Mouse (Mus musculus) common myeloid progenitor, adult 5-6 weeks (primary cell): ENCODE measurements around the gene Fnbp1l. TPM values are rescaled to one million over a fixed set of nuclear protein-coding genes. Genes with fewer than 3 reads are reported as not detected.
A peak's percentile ranks its signal among the peaks of the same experiment; 100 is the strongest.

Experiments used
- ATAC-seq: replicated peaks from 2 replicates; pipeline ENCODE4 v1.8.0; 2016; ENCODE audit warnings: low read depth, mild to moderate bottlenecking, moderate TSS enrichment, inconsistent platforms; ENCODE audit not compliant: poor library complexity, severe bottlenecking
- total RNA-seq: library from RNA; stranded (forward); fragments of 200-1000, 187-1606 nt; gene quantifications from 2 replicates; pipeline ENCODE4 v1.2.3, GENCODE M21; 2017

Fnbp1l gene
- total RNA-seq, 1 experiment from 2014 or later, result 33.1 TPM

DNA sequence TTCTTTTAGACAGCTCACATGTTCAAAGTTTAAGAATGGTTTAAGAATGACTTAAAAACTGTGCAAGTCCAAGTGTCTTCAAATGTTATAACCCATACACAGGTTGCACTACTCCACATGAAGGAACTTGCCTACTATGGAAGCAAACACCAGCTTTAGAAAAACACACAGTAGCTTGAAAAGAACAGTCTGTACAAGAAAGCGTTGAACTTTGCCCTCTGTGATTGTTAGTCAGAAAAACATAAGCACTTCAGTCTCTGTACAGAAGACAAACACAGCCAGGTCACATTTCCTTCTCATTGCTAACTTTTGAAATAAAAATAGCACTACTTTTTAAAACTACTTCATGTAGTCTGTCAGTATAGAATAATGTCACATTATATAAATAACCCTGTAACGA lies 80.7 kb downstream of the Fnbp1l start:
- no peak for ATAC-seq

DNA sequence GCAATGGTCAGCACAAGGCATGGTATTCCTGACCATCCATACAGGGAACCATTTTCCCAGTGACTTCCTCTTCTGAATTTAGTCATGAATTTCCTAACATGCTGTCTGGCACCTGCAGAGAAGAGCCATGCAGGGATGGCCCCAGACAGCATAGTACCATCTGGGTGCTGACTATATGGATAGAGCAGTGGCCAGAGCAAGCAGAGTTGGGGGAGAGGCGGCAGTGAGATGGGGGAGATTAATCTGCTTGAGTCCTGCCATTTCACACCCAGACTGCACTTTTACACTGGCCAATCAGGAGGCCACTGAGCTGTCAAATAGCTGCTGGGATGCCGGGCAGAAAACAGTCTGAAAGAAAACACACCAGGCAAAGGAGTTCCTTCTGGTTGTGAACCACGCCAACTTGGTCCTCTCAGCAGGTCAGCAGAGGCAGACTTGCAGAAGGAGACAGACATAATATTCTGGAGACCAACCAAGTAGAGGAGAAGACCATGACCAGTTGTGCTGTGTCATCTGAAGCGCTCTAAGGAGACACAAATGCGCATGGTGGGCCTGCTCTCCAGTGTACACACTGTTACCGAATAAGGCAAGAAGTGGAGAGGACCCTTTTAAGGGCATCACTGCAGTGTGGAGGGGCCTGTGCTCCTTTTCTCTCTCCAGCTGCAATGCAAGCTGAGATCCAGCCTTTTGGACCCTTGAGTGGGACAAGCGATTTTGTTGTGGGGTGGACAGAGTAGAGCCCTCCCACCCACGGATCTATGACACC lies 83.4 kb downstream of the Fnbp1l start:
- ATAC-seq, result no peak

DNA sequence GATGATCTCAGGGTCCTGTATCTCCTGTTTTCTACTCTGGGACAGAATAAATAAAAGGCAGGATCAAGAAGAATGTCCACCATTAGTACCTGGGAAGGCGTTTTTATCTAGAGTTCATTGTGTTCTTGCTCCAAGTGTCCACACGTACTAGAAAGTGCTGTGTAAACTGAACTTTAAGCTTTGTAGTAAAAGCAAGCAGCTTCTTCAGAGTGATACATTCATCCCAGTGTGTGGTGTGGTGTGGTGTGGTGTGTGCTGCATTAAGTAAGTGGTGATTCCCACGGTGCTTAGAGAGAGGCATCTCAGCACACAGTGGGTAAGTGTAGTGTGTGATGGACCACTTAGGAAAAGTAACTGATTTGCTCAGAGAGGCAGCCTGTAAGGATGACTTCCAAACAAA lies 91.0 kb downstream of the Fnbp1l start:
- no peak for ATAC-seq

DNA sequence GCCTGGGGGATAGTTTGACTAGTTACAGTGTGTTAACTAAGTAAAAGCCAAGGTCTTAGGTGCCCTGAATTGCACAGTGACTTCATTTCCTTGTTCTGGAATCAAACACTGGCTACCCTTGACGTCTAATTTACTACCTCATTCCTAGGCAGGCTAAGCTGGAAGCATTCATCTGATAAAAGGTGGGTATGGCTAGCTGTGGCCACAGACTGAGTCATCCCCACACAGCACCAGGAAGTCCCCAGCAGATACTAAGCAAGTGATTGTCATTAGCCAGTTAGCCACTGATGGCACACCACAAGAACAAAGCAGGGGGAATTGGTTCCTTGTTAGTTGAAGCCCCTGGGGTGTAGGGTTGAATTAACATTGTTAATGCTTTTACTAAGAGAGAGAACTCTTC lies 98.2 kb downstream of the Fnbp1l start:
- peak; percentile 76 for ATAC-seq

DNA sequence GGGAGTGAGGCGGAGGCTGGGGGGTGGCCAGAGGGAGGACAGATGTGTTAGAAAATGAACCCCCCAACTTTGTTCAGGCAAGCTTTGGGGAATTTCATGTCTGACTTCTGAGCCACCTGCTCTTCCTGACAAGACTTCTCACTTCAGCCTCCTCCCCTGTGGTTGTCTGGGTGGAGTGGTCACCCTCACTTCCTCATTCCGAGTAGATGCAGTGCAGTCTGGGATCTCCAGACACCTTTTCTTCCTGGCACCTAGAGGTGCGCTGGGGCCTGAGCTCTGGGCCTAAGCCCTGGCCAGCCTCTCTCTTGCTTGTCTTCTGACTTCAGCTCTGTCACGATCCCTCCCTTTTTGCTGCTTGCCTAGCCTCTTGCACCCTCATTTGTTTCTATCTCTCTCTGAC lies 98.6 kb downstream of the Fnbp1l start:
- ATAC-seq, result peak; percentile 69

DNA sequence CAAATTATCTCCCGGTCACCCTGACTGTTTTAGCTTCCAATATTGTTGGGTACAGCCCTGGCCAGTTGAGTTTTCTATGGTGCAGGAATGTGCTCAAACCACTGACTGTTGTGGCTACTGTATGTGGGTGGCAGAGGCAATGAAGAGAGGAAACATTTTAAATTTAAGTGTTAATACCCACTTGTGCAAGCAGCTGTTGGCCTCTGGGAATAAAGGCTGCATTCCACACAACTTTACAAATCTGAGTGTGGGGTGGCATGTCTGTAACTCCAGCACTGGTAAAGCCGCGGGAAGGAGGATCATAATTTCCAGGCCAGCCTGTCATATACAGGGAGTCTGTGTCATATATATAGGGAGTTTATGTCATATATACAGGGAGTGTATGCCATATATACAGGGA lies 99.2 kb downstream of the Fnbp1l start:
- no peak for ATAC-seq

DNA sequence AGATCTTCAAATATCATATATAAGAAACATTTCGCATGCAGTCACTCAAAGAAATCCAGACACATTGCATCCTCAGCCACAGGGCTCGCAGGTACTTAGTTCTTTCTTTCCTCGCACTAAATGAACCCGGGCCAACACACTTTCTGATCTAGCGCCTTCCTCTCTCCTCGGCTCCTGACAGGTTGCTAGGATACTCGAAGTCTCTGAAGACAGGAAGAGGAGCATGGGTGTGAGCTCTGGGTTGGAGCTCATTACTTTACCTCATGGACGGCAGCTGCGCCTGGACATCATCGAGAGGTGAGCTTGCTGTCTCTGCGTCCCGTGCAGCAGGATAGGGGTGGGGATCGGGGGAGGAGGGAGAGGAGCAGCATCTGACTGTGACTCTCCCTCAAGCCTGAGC lies 100.4 kb downstream of the Fnbp1l start:
- ATAC-seq, result no peak

DNA sequence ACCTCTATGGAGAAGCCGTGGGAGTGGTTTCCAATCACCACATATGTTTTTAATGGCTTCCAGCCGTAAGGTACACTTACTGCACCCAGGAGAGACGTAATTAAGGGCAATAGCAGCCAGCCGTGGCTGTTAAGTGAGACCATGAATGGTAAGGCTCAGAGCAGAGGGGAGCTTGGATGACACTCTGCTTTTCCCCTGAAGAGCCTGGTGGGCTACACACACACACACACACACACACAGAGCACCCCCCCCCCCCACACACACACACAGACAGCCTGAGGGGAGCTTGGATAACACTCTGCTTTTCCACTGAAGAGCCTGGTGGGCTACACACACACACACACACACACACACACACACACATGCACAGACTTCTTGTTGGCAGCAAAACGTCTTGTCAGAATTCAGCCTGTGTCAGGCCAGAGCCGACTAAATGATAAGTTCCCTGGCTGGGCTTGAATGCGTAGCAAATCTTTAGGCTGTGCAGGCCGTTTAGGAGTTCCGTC lies 101.2 kb downstream of the Fnbp1l start:
- no peak for ATAC-seq

DNA sequence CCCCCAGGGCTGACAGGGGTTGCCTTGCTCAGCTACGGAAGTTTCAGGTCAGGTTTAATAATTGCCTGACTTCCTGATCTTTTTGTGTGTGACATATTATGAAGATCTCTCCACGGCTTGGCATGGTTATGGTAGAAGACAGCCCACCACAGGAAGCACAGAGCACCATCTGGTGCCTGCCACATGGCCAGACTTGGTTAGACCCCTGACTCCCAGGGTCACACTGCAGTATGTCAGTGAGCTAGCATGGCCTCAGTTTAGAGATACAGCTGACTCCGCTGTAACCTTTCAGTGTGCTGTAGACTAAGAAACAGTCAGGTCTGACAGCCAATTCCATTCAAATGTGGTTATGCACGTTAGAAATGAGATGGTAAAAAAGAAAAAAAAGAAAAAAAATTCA lies 101.8 kb downstream of the Fnbp1l start:
- peak; percentile 33 for ATAC-seq

DNA sequence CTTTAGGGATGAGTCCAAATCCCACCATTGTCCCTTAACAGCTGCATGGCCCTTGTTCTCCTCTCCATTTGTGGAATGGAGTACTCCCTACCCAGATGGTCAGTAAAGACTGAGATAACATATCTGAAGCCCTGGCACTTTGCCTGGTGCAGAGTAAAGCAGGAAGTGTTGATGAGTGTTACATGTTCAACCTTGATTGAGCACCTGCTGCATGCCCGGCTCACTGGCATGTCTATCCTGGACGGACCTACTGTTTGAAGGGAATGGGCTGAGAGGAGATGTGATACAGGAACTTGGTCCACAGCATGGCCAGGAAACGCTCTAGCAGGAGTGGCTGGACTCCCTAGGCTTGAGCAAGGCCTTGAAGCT lies 103.2 kb downstream of the Fnbp1l start:
- no peak for ATAC-seq

DNA sequence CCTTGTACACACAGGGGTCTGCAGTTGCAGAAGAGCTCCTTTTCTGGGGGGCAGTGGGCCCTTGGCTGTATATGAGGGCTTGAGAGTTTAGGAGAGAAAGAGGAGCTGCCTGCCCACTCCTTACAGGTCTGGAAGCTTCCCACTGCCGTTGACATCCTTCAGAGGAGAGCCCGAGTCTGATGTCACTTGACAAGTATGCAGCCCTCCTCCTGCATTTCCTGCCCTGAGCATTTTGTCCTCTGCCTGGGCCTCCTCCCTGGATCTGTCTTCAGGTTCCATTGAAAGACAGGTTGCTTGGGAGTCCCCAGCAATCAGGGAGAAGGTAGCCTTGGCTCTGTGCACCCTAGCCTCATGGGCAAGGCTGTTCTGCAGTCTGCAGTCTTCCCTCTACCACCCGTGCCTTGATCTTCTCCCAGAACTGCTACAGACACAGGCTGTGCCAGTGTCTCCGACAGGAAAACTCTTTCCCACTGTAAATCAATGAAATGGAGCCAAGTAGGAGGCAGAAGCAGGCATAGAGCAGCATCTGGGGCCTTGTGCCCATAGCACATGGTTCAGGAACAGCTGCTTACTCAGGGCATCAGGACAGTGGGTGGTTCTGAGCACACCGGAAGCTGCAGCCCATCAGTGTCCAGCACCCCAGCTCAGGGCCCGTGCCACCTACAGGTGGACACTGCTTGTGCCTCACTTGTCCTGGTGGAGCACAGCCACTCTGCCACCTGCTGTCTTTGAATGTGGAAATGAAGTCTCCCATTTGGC lies 103.8 kb downstream of the Fnbp1l start:
- no peak for ATAC-seq

DNA sequence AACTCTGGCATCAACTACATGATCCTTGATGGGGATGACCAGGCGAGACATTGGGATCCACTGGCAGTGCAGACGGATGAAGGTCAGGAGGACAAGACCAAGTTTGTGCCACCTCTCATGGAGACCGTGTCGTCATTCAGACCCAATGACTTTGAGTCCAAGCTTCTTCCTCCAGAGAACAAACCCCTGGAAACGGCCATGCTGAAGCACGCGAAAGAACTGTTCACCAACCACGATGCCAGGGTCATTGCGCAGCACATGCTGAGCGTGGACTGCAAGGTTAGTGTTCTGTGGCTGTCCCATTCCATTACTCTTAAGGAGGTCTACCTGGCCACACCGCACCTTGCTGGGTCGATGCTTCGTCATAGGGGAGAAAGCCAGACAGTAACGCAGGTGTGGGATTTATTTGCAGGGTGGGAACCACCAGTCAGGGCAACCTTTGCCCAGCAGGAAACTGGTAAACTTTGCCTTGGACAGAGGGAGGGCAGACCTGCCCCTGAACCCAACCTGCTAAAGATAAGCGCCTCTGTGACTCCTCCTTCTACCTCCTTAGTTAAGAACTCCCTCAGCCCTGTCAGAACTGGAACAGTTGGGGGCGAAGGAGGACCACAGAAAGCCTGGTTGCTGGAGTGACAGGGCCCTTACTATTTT lies 106.7 kb downstream of the Fnbp1l start:
- ATAC-seq, result no peak

DNA sequence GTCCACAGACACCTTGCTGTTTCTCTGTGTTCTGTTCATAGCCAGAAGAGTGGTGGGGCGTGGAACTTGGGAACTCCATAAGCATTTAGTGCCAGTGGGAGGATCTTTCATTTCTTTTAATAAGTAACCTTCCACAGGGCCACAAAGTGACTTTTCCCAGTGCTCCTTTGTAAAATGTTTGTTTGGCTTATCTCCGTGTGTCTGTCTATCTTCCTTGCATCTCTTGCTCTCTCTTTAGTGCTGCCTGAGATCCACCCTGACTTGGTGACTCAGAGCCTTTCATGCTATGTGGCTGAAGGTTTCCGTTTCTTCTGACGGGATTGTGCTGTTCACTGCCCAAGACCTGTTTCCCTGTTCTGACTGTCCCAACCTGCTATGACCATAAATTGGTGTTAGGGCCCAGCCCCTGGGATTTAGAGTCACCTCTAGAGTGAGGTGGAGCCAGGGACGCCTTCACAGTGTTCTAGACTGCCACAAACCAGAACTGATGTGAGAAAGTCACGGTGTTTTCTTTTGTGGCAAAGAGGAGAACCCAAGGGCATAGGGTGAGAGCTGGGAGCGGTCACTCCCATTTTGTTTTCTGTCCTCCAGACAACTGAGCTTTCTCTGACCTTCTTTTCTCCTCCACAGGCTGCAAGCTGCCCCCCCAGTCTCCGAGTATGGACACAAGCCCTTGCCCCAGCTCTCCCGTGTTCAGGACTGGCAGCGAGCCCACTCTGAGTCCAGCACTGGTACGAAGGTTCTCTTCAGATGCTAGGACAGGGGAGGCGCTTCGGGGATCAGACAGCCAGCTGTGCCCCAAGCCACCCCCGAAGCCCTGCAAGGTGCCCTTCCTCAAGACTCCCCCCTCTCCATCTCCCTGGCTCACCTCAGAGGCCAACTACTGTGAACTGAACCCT lies 107.5 kb downstream of the Fnbp1l start:
- no peak for ATAC-seq

DNA sequence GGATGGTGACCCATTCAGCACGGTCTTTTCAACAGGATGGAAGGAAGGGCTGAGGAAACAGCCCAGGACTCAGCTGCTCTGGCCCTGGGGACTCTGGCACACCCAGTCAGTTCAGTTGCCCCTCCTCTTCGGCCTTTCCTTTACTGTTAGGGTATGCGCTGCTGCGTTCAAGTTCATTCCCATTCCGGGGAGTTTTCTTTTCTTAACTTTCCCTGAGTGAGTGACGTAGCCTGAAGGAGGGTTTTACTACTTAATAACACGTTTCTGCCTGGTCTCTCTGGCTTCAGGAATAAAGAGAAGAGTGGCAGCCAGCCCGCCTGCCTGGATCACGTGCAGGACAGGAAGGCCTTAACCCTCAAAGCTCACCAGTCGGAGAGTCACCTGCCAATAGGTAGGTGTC lies 108.6 kb downstream of the Fnbp1l start:
- no peak for ATAC-seq

DNA sequence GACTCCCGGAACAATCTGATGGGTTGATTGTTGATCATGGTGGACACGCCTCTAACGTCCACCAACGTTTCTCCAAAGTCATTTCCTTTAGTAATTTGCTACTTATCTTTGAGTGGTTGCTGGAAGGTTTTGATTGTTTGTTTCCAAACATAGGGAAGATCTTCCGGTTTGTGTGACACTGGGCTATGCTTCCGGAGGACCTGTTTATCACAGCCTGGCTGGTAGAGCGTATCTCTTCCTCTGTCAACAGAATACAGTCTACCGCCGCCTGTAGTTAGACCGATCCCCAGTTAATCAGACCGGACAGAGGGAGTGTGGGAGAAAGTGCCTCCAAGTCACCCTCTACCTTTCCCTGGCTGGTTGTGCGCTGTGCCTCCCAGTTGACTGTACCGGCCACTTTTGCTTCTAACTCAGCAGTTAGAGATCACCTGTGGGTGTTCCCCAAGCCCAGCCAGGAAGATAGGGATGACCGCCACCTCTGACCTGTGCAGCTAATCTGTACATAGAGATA lies 109.2 kb downstream of the Fnbp1l start:
- no peak for ATAC-seq

DNA sequence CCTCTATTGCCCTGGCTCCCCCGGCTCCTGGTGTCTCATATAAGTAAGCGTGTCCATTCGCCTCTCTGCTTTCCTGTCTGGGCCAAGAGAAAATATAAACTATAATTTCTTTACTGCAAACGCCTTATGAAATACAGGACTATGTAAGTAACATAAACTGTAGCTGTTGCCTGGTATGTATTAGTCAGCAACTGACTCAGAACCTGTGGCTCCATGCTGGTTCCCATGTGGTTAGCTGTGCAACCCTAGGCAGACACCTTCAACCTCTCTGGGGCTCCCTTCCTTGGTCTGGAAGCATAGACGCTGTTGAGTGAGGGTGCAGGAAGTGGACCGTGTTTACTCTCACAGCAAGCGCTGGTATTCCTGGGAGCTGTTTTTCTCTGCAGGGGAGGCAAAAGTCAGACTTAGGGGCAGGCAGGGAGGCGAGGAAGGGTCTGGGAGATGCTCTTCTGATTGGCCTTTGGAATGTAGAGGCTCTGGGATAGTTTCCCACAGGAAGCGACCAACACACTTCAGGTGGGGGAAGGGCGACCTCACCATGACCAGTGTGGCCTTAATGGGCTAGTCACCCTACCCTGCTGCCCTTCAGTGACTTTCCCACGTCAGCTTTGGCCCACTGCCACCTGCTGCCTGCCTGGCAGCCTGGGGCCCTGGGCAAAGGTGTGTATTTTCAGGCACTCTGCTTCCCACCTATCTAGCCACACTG lies 109.8 kb downstream of the Fnbp1l start:
- ATAC-seq, result no peak

DNA sequence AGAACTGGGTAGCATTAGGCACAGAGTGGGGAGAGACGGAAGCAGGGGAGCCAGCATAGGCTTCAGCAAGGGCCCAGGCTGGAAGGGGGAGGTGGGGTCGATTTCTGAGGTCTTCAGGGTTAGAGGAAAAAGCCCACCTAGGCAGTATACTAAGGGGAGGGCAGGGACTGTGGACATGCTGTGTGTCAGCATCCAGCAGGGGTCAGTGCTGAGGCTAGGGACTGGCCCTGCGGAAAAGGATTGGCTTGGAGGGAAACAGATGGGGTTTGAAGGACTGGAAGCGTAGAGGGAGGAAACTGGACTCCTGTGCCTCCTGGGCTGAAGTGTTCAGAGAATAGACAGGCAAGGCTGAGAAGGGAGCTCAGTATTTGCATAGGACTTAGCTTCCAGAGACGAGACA lies 110.4 kb downstream of the Fnbp1l start:
- peak; percentile 94 for ATAC-seq

DNA sequence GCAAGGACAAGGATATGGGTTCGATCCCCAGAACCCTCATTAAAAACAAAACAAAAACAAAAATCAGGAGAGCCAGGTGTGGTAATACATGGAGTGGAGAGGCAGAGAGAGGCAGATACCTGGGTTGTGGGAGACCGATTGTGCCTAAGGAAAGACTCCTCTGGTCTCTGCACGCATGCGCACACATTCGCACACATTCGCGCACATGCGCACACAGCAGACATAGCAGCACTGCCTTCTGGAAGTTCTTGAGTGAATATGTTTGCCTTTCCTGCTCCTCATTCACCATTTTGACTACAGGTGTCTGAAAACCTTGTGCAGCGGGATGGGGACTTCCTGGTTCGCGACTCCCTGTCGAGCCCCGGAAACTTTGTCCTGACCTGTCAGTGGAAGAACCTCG lies 111.7 kb downstream of the Fnbp1l start:
- ATAC-seq, result no peak

DNA sequence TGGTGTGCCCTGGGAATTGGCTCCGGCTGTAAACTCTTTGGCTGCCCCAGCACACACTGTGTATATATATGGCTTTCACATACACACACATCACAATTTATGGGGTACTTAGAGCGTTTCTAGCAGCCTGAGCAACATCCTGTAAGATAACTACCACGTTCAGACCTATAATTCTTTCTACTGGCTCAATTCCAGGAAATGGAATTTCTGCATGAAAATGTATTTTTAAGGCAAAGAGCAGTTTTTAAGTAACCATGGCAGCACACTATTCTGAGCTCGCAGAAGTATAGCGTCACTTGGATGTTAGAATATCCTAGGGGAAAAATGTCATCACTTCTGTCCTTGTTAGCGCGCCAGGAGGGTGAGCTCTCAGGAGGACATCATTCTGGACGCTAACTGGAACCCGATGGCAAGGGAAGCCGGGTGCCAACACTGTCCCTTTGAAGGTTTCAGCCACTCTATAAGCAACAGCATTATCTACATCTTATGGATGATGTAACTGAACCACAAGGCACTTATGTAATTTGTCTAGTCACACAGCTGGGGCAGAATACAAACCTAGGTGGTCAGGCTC lies 113.1 kb downstream of the Fnbp1l start:
- ATAC-seq, result no peak
